Mouse (Mus musculus) intestine, embryonic 15.5 days (tissue): ENCODE measurements around the gene Rbm38. TPM values are rescaled to one million over a fixed set of nuclear protein-coding genes. Genes with fewer than 3 reads are reported as not detected.

ENCODE experiments used
- ATAC-seq: fragments of 200-750 bp; cut with Nextera tagmentation; 2 replicates; pipeline ENCODE4 v1.8.0; 2017; ENCODE audit warnings: moderate TSS enrichment, moderate library complexity
- H3K27ac ChIP-seq: fragments of 300-500 bp; sonication (generic); 2 replicates; pipeline ENCODE4 v1.5.1; 2015; ENCODE audit warnings: mild to moderate bottlenecking, inconsistent platforms
- H3K27me3 ChIP-seq: fragments of 300-500 bp; sonication (generic); replicated peaks from 2 replicates; pipeline ENCODE4 v1.6.1; 2015; ENCODE audit warnings: inconsistent platforms
- H3K36me3 ChIP-seq: fragments of 300-500 bp; sonication (generic); 2 replicates; pipeline ENCODE4 v1.6.1; 2015; ENCODE audit warnings: inconsistent platforms
- H3K4me1 ChIP-seq: fragments of 300-500 bp; sonication (generic); replicated peaks from 2 replicates; pipeline ENCODE4 v1.6.1; 2015; ENCODE audit warnings: inconsistent platforms
- H3K4me2 ChIP-seq: fragments of 300-500 bp; sonication (generic); replicated peaks from 2 replicates; pipeline ENCODE4 v1.6.1; 2015; ENCODE audit warnings: mild to moderate bottlenecking, inconsistent platforms
- H3K4me3 ChIP-seq: fragments of 300-500 bp; sonication (generic); replicated peaks from 2 replicates; pipeline ENCODE4 v1.5.1; 2015; ENCODE audit warnings: inconsistent platforms
- H3K9ac ChIP-seq: fragments of 300-500 bp; sonication (generic); 2 replicates; pipeline ENCODE4 v1.6.1; 2015; ENCODE audit warnings: inconsistent platforms
- H3K9me3 ChIP-seq: fragments of 300-500 bp; sonication (generic); 2 replicates; pipeline ENCODE4 v1.6.1; 2016; ENCODE audit warnings: inconsistent platforms
- WGBS: fragments of 180-500 bp; shearing (Covaris S2); methylation state at CpG from one replicate; pipeline ENCODE4 v1.1.7; 2015; 5-methylcytosine and 5-hydroxymethylcytosine counted together
- polyA plus RNA-seq: library from polyadenylated mRNA; unstranded; fragments of >200 nt; fragmentation: Nextera tagmentation; extraction: Ambion mirVana; gene quantifications from 2 replicates; pipeline ENCODE4 v1.2.1, GENCODE M21; 2015

Gene Rbm38
- polyA plus RNA-seq, 1 experiment from 2014 or later, result 49.2 TPM

- Histone ChIP-seq H3K27ac (no peak overlapping the region), H3K4me1 (peaks cover 18% of the 10 kb centered on the region), H3K9ac (no peak overlapping the region), H3K4me2 (no peak overlapping the region), H3K36me3 (no peaks in the 10 kb centered on the region), H3K9me3 (no peaks in the 10 kb centered on the region), H3K27me3 (no peaks in the 10 kb centered on the region), H3K4me3 (no peak overlapping the region)
- 87% methylated on average over 8 of the region's 8 CpGs for WGBS
- no peak for ATAC-seq
Observed at GRCm38 (mm10) chr2:173052881-173053280, 32.6 kb downstream of the Rbm38 start.

DNA sequence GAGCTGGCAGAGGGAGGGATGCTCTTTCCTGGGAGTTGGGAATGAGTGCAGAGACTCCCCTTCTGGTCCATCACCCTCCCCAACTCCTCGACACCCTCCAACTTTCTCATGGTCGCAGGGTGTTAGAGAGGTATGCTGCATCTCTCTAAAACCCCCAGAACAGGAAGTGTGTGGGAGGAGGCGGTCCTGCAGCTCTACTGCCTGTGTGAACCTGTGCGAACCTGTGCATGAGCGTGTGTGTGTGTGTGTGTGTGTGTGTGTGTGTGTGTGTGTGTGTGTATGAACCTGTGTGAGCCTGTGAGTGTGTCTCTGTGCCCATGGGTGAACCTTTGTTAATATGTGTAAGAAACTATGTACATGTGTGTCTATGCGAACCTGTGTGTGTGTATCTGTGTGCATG lies 33.5 kb downstream of the Rbm38 start:
- Histone ChIP-seq H3K27me3 (no peaks in the 10 kb centered on the region), H3K27ac (no peak overlapping the region), H3K9me3 (no peaks in the 10 kb centered on the region), H3K4me2 (no peak overlapping the region), H3K9ac (no peak overlapping the region), H3K36me3 (no peaks in the 10 kb centered on the region), H3K4me3 (no peak overlapping the region), H3K4me1 (peaks cover 19% of the 10 kb centered on the region)
- WGBS, result 81% methylated on average over 6 of the region's 6 CpGs
- no peak for ATAC-seq

DNA sequence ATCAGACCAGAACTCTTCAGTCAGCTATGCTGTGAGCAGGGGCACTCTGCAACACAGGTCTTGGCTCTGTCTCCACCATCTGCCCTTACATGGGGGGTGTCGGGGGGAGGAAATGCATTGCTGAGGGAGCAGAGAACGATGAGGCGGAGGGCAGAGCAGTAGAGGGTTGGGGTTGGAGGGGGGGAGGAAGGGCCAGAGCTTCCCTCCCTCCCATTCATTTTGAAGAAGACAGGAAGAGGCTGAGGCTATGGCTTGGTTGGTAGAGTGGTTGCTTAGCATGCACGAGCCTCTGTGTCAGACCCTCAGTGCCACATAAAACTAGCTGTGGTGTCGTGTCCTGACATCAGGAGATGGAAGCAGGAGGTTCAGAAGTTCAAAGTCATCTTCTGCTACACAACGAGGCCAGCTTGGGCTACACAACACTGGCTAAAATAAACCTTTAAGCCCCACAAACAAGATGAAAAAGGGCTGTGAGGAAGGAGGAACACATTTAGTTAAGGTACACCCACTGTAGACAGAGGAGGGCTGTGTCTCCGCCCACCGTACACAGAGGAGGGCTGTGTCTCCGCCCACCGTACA lies 36.1 kb downstream of the Rbm38 start:
- Histone ChIP-seq H3K9me3 (no peaks in the 10 kb centered on the region), H3K4me3 (no peak overlapping the region), H3K4me1 (peaks cover 9% of the 10 kb centered on the region), H3K36me3 (no peaks in the 10 kb centered on the region), H3K27ac (no peak overlapping the region), H3K27me3 (no peaks in the 10 kb centered on the region), H3K4me2 (no peak overlapping the region), H3K9ac (no peak overlapping the region)
- 66% methylated on average over 10 of the region's 10 CpGs for WGBS
- ATAC-seq, result no peak

DNA sequence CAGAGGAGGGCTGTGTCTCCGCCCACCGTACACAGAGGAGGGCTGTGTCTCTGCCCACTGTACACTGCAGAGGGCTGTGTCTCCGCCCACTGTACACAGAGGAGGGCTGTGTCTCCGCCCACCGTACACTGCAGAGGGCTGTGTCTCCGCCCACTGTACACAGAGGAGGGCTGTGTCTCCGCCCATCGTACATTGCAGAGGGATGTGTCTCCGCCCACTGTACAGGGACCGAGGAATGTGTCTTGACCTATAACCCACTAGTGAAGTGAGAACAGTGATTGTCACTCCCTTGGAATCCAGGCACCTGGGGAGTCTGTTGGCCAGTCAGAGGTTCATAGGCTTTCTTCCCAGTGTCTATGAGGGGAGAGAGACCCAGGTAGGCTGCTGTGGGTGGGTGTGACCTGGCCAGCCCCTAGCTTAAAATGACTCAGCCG lies 36.6 kb downstream of the Rbm38 start:
- no peaks in the 10 kb centered on the region for H3K27me3 ChIP-seq
- no peak overlapping the region for H3K4me3 ChIP-seq
- peaks cover 9% of the 10 kb centered on the region for H3K4me1 ChIP-seq
- no peaks in the 10 kb centered on the region for H3K9me3 ChIP-seq
- 0 out of 2 replicates have a peak overlapping the region, but pooled peaks have one; percentile 7 for H3K4me2 ChIP-seq
- H3K36me3 ChIP-seq, result no peaks in the 10 kb centered on the region
- peak; percentile 69 for ATAC-seq
- 57% methylated on average over 11 of the region's 11 CpGs for WGBS
- H3K9ac ChIP-seq, result no peak overlapping the region
- peak overlapping the region; percentile 27 for H3K27ac ChIP-seq

DNA sequence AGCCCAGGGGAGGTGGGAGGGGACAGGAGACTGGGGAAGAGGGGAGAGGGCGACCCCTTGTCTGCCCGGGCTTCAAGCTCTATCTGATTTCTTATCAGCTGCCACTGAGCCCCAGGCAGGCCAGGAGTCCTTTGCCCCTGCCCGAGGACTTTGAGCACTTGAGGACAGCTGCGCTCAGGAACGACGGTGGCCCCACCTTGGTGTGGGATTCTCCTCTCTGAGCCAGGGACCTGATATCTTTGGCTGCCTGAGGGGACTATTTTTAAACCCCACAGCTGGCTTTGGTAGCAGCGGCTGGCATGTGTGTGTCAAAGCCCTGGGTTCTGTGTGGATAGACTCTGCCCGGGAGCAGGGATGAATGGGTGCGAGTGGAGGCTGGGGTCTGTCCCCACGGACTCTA lies 37.3 kb downstream of the Rbm38 start:
- H3K4me3 ChIP-seq, result no peak overlapping the region
- 44% methylated on average over 10 of the region's 10 CpGs for WGBS
- peak overlapping the region; percentile 7; the same call in 1 of the 2 replicates for H3K4me2 ChIP-seq
- H3K36me3 ChIP-seq, result no peaks in the 10 kb centered on the region
- peak; percentile 74 for ATAC-seq
- H3K9ac ChIP-seq, result no peak overlapping the region
- H3K9me3 ChIP-seq, result no peaks in the 10 kb centered on the region
- H3K4me1 ChIP-seq, result peaks cover 9% of the 10 kb centered on the region
- H3K27me3 ChIP-seq, result no peaks in the 10 kb centered on the region
- peak overlapping the region; percentile 27; the same call in 1 of the 2 replicates for H3K27ac ChIP-seq

GRCm38 (mm10) chr2:173058263-173058662 lies 38.0 kb downstream of the Rbm38 start:
- no peaks in the 10 kb centered on the region for H3K9me3 ChIP-seq
- H3K27ac ChIP-seq, result 0 out of 2 replicates have a peak overlapping the region, but pooled peaks have one; percentile 7
- peaks cover 9% of the 10 kb centered on the region for H3K4me1 ChIP-seq
- H3K9ac ChIP-seq, result no peak overlapping the region
- H3K4me2 ChIP-seq, result no peak overlapping the region
- H3K36me3 ChIP-seq, result no peaks in the 10 kb centered on the region
- H3K4me3 ChIP-seq, result no peak overlapping the region
- peak; percentile 32; the same call in 1 of the 2 replicates for ATAC-seq
- 56% methylated on average over 11 of the region's 11 CpGs for whole genome bisulfite sequencing
- H3K27me3 ChIP-seq, result no peaks in the 10 kb centered on the region

GRCm38 (mm10) chr2:173060450-173060849 lies 40.2 kb downstream of the Rbm38 start:
- H3K9me3 ChIP-seq, result no peaks in the 10 kb centered on the region
- no peaks in the 10 kb centered on the region for H3K27me3 ChIP-seq
- WGBS, result 77% methylated on average over 9 of the region's 9 CpGs
- peaks cover 9% of the 10 kb centered on the region for H3K4me1 ChIP-seq
- no peak overlapping the region for H3K27ac ChIP-seq
- no peak overlapping the region for H3K9ac ChIP-seq
- ATAC-seq, result no peak
- no peaks in the 10 kb centered on the region for H3K36me3 ChIP-seq
- no peak overlapping the region for H3K4me3 ChIP-seq
- no peak overlapping the region for H3K4me2 ChIP-seq

GRCm38 (mm10) chr2:173061443-173062351 lies 41.4 kb downstream of the Rbm38 start:
- no peak for ATAC-seq
- Histone ChIP-seq H3K4me1 (peaks cover 9% of the 10 kb centered on the region), H3K4me2 (no peak overlapping the region), H3K4me3 (no peak overlapping the region), H3K27me3 (no peaks in the 10 kb centered on the region), H3K36me3 (no peaks in the 10 kb centered on the region), H3K9ac (no peak overlapping the region), H3K27ac (no peak overlapping the region), H3K9me3 (no peaks in the 10 kb centered on the region)
- 66% methylated on average over 15 of the region's 15 CpGs for WGBS

- 33% methylated on average over 1 of the region's 1 CpGs for WGBS
- H3K4me3 ChIP-seq, result no peak overlapping the region
- no peaks in the 10 kb centered on the region for H3K36me3 ChIP-seq
- no peak overlapping the region for H3K9ac ChIP-seq
- no peaks in the 10 kb centered on the region for H3K27me3 ChIP-seq
- H3K4me1 ChIP-seq, result no peaks in the 10 kb centered on the region; the same call in 1 of the 2 replicates
- no peak overlapping the region for H3K27ac ChIP-seq
- no peak for ATAC-seq
- no peaks in the 10 kb centered on the region for H3K9me3 ChIP-seq
- H3K4me2 ChIP-seq, result no peak overlapping the region
Observed at GRCm38 (mm10) chr2:173063219-173063618, 42.9 kb downstream of the Rbm38 start.

GRCm38 (mm10) chr2:173064864-173065263 lies 44.6 kb downstream of the Rbm38 start:
- Histone ChIP-seq H3K4me1 (no peaks in the 10 kb centered on the region; the same call in 1 of the 2 replicates), H3K4me2 (no peak overlapping the region), H3K4me3 (no peak overlapping the region), H3K9me3 (no peaks in the 10 kb centered on the region), H3K36me3 (no peaks in the 10 kb centered on the region), H3K9ac (no peak overlapping the region), H3K27ac (no peak overlapping the region), H3K27me3 (no peaks in the 10 kb centered on the region)
- no peak for ATAC-seq
- 84% methylated on average over 2 of the region's 2 CpGs for WGBS

- ATAC-seq, result no peak
- H3K27me3 ChIP-seq, result no peaks in the 10 kb centered on the region
- no peaks in the 10 kb centered on the region for H3K4me1 ChIP-seq
- H3K36me3 ChIP-seq, result no peaks in the 10 kb centered on the region
- H3K4me3 ChIP-seq, result no peak overlapping the region
- H3K4me2 ChIP-seq, result no peak overlapping the region
- no peak overlapping the region for H3K9ac ChIP-seq
- WGBS, result 89% methylated on average over 7 of the region's 7 CpGs
- H3K9me3 ChIP-seq, result no peaks in the 10 kb centered on the region
- no peak overlapping the region for H3K27ac ChIP-seq
Observed at GRCm38 (mm10) chr2:173072948-173073347, 52.6 kb downstream of the Rbm38 start.

- Histone ChIP-seq H3K27ac (no peak overlapping the region), H3K4me2 (no peak overlapping the region), H3K9me3 (no peaks in the 10 kb centered on the region), H3K27me3 (no peaks in the 10 kb centered on the region), H3K9ac (no peak overlapping the region), H3K4me3 (no peak overlapping the region), H3K36me3 (no peaks in the 10 kb centered on the region), H3K4me1 (no peaks in the 10 kb centered on the region)
- 45% methylated on average over 5 of the region's 5 CpGs for WGBS
- ATAC-seq, result no peak
Observed at GRCm38 (mm10) chr2:173073666-173074065, 53.4 kb downstream of the Rbm38 start.
